Mouse (Mus musculus) kidney, adult 2 months (tissue): ENCODE measurements around the gene Gpr156.

Experiments used
- CTCF ChIP-seq: fragments of 200-500 bp; conservative IDR thresholded peaks from 2 replicates; pipeline ENCODE4 v1.5.1; 2011; ENCODE audit warnings: low read depth, mild to moderate bottlenecking, control low read depth, low read length, moderate library complexity, mixed read lengths; ENCODE audit not compliant: insufficient read depth, insufficient read length
- POLR2A ChIP-seq: fragments of 200-500 bp; IDR thresholded peaks from one replicate; pipeline ENCODE4 v1.6.1; 2011; ENCODE audit warnings: low read depth, low read length, control low read depth

DNA sequence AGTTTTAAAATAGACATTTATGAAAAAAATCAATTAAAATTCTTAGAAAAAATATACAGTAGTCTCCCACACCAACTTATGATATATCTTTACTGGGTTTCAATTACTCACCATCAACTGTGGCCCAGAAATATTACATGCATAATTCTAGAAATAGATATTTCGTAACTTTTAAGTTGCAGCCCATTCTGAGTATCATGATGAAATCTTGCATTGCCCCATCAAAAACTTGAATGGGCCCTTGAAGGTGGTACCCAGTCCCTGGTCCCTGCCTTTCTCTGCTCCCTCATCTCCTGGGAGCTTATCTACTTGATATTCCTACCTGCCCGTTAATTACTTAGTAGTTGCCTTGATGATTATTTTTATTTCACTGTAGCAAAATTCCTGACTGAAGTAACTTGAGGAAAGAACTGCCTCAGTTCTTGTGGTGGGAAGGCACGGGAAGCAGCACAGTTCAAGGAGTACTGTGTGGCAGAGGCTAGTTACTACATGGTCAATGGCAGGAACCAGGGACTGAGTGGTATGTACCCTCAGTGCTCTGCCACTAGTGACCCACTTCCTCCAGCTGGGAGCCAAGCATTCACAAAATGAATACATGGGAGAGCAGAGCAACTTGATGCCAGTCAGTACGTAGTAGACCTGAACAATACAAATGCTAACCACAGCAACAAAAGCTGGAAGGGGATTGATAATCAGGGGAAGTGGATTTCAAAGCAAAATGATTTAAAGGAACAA lies 41.6 kb upstream of the Gpr156 start:
- no peak for TF ChIP-seq POLR2A
- no peak for TF ChIP-seq CTCF
